Mouse (Mus musculus) embryo, embryonic 10 days (tissue): ENCODE data around the gene Zfp692.

Source experiments
- DNase-seq: peaks from one replicate; pipeline ENCODE4 v3.0.0-alpha.2; 2015; ENCODE audit warnings: low spot score

The Zfp692 gene

GRCm38 (mm10) chr11:58308661-58309060 is 1.8 kb downstream of the Zfp692 start:
- no peak for DNase-seq

GRCm38 (mm10) chr11:58314069-58314468 is 7.2 kb downstream of the Zfp692 start:
- no peak for DNase-seq

GRCm38 (mm10) chr11:58315536-58316168 is 8.8 kb downstream of the Zfp692 start:
- no peak for DNase-seq

GRCm38 (mm10) chr11:58316344-58316743 is 9.5 kb downstream of the Zfp692 start:
- DNase-seq: no peak

GRCm38 (mm10) chr11:58316768-58317390 is 10.0 kb downstream of the Zfp692 start:
- no peak for DNase-seq

GRCm38 (mm10) chr11:58322824-58323569 is 16.1 kb downstream of the Zfp692 start:
- peak; percentile 98 for DNase-seq

- DNase-seq: peak; percentile 60
Measured at GRCm38 (mm10) chr11:58323570-58324340, 16.9 kb downstream of the Zfp692 start.

- DNase-seq: no peak
Measured at GRCm38 (mm10) chr11:58324614-58325229, 17.9 kb downstream of the Zfp692 start.

GRCm38 (mm10) chr11:58326781-58327180 is 19.9 kb downstream of the Zfp692 start:
- DNase-seq: no peak

- peak; percentile 47 for DNase-seq
Measured at GRCm38 (mm10) chr11:58329906-58330275, 23.0 kb downstream of the Zfp692 start.

GRCm38 (mm10) chr11:58330276-58331148 is 23.6 kb downstream of the Zfp692 start, which contains the start of the genes Zfp672 and Sh3bp5l:
Gene Zfp672 (minus strand): TSS chr11:58330339.
Gene Sh3bp5l (plus strand): TSS chr11:58330724.
- peak; percentile 96 for DNase-seq

- DNase-seq: peak; percentile 27
Measured at GRCm38 (mm10) chr11:58331149-58331495, 24.3 kb downstream of the Zfp692 start.

- DNase-seq: no peak
Measured at GRCm38 (mm10) chr11:58331546-58331945, 24.7 kb downstream of the Zfp692 start.

- DNase-seq: no peak
Measured at GRCm38 (mm10) chr11:58334746-58335145, 27.9 kb downstream of the Zfp692 start.

- no peak for DNase-seq
Measured at GRCm38 (mm10) chr11:58346745-58347144, 39.9 kb downstream of the Zfp692 start.

GRCm38 (mm10) chr11:58350628-58351027 is 43.8 kb downstream of the Zfp692 start:
- no peak for DNase-seq

GRCm38 (mm10) chr11:58351179-58351578 is 44.3 kb downstream of the Zfp692 start:
- no peak for DNase-seq

- DNase-seq: peak; percentile 20
Measured at GRCm38 (mm10) chr11:58352681-58353548, 46.0 kb downstream of the Zfp692 start.

GRCm38 (mm10) chr11:58353709-58354108 is 46.8 kb downstream of the Zfp692 start:
- no peak for DNase-seq

- DNase-seq: no peak
Measured at GRCm38 (mm10) chr11:58354476-58354875, 47.6 kb downstream of the Zfp692 start.
